Mouse (Mus musculus) CH12.LX (cell line): ENCODE data around the gene Pgpep1l. TPM values are rescaled to one million over a fixed set of nuclear protein-coding genes. Genes with fewer than 3 reads are reported as not detected.
A peak's percentile ranks its signal among the peaks of the same experiment; 100 is the strongest.

Experiments used
- DNase-seq: peaks from one replicate; pipeline ENCODE4 v3.0.0-alpha.2; 2013; ENCODE audit errors: extremely low read depth
- H3K27ac ChIP-seq: 2 replicates; pipeline ENCODE4 v1.5.1; 2012; ENCODE audit warnings: low read depth, mild to moderate bottlenecking, control low read depth, moderate library complexity; ENCODE audit not compliant: insufficient read depth
- H3K27me3 ChIP-seq: replicated peaks from 2 replicates; pipeline ENCODE3; 2012; ENCODE audit warnings: inconsistent platforms
- H3K36me3 ChIP-seq, 2 experiments: replicated peaks in 1 of 2; 2 replicates each; pipeline versions ENCODE3 to v1.6.1; 2012; ENCODE audit warnings: inconsistent platforms in 1 of 2, low read length in 1 of 2, mild to moderate bottlenecking in 1 of 2, mixed read lengths in 1 of 2, moderate library complexity in 1 of 2; ENCODE audit not compliant: control insufficient read depth in 1 of 2, insufficient read depth in 1 of 2
- H3K4me1 ChIP-seq, 2 experiments: 2 replicates each; pipeline ENCODE4 v1.6.1; 2012; ENCODE audit warnings: inconsistent platforms in 1 of 2, moderate library complexity in 1 of 2; ENCODE audit not compliant: insufficient read depth in 2 of 2, control insufficient read depth in 1 of 2
- H3K4me2 ChIP-seq: 2 replicates; pipeline ENCODE4 v1.6.1; 2012; ENCODE audit warnings: low read depth, mild to moderate bottlenecking, control low read depth; ENCODE audit not compliant: poor library complexity, insufficient read depth, severe bottlenecking
- H3K4me3 ChIP-seq, 3 experiments: fragments of 150-350 bp in 1 of 3; sonication (generic) in 1 of 3; replicated peaks in 1 of 3; 2 replicates each; pipeline versions ENCODE3 to v1.5.1; 2011 to 2012; ENCODE audit warnings: low read depth in 2 of 3, low read length in 2 of 3, mild to moderate bottlenecking in 2 of 3, moderate library complexity in 2 of 3, control low read depth in 1 of 3, improper control_type of control experiment in 1 of 3, inconsistent platforms in 1 of 3, mixed read lengths in 1 of 3; ENCODE audit not compliant: poor library complexity in 1 of 3
- H3K79me2 ChIP-seq: replicated peaks from 2 replicates; pipeline ENCODE4 v1.6.1; 2012; ENCODE audit warnings: mild to moderate bottlenecking, moderate library complexity; ENCODE audit not compliant: control insufficient read depth, poor library complexity, insufficient read depth, severe bottlenecking; ENCODE audit errors: extremely low read depth
- H3K9ac ChIP-seq: 2 replicates; pipeline ENCODE4 v1.6.1; 2012; ENCODE audit warnings: low read depth, mild to moderate bottlenecking, control low read depth, moderate library complexity; ENCODE audit not compliant: insufficient read depth
- H3K9me3 ChIP-seq: replicated peaks from 2 replicates; pipeline ENCODE3; 2012; ENCODE audit warnings: low read length, inconsistent platforms, mixed read lengths
- BHLHE40 ChIP-seq: IDR thresholded peaks from 2 replicates; pipeline ENCODE4 v1.6.1; 2011; ENCODE audit warnings: mild to moderate bottlenecking, low read depth, low read length, improper control_type of control experiment
- CHD1 ChIP-seq: IDR thresholded peaks from 2 replicates; pipeline ENCODE4 v1.6.1; 2012; ENCODE audit warnings: low read depth, low read length, improper control_type of control experiment, inconsistent platforms
- CHD2 ChIP-seq: IDR thresholded peaks from 2 replicates; pipeline ENCODE4 v1.6.1; 2011; ENCODE audit warnings: low read length, improper control_type of control experiment
- CTCF ChIP-seq, 2 experiments: IDR thresholded peaks in 1 of 2; conservative IDR thresholded peaks in 1 of 2; 2 replicates each; pipeline ENCODE4 v1.5.1; 2011 to 2012; ENCODE audit warnings: low read depth in 2 of 2, low read length in 2 of 2, improper control_type of control experiment in 1 of 2, inconsistent platforms in 1 of 2, mild to moderate bottlenecking in 1 of 2, moderate library complexity in 1 of 2
- E2F4 ChIP-seq: IDR thresholded peaks from 2 replicates; pipeline ENCODE4 v1.6.1; 2011; ENCODE audit warnings: low read depth, low read length, improper control_type of control experiment; ENCODE audit not compliant: insufficient replicate concordance
- ELF1 ChIP-seq: IDR thresholded peaks from 2 replicates; pipeline ENCODE4 v1.6.1; 2014; ENCODE audit warnings: low read depth, mild to moderate bottlenecking, inconsistent platforms, low read length, improper control_type of control experiment
- ETS1 ChIP-seq: conservative IDR thresholded peaks from 2 replicates; pipeline ENCODE4 v1.6.1; 2012; ENCODE audit warnings: low read depth, mild to moderate bottlenecking, inconsistent platforms, low read length, improper control_type of control experiment, moderate library complexity
- GABPA ChIP-seq: IDR thresholded peaks from 2 replicates; pipeline ENCODE4 v1.6.1; 2012; ENCODE audit warnings: low read depth, low read length, improper control_type of control experiment, inconsistent platforms; ENCODE audit not compliant: insufficient replicate concordance
- HCFC1 ChIP-seq: IDR thresholded peaks from 2 replicates; pipeline ENCODE4 v1.6.1; 2012; ENCODE audit warnings: low read depth, mild to moderate bottlenecking, inconsistent platforms, low read length, improper control_type of control experiment
- IRF4 ChIP-seq: IDR thresholded peaks from 2 replicates; pipeline ENCODE4 v1.6.1; 2014; ENCODE audit warnings: low read depth, mild to moderate bottlenecking, inconsistent platforms, low read length, improper control_type of control experiment
- JUN ChIP-seq: IDR thresholded peaks from 2 replicates; pipeline ENCODE4 v1.6.1; 2011; ENCODE audit warnings: low read depth, mild to moderate bottlenecking, low read length, improper control_type of control experiment, moderate library complexity; ENCODE audit not compliant: insufficient read depth
- JUND ChIP-seq: conservative IDR thresholded peaks from 2 replicates; pipeline ENCODE4 v1.6.1; 2011; ENCODE audit warnings: low read depth, low read length, improper control_type of control experiment
- KAT2A ChIP-seq: IDR thresholded peaks from 2 replicates; pipeline ENCODE4 v1.6.1; 2012; ENCODE audit warnings: low read length, improper control_type of control experiment, inconsistent platforms; ENCODE audit not compliant: insufficient replicate concordance
- MAFK ChIP-seq: IDR thresholded peaks from 2 replicates; pipeline ENCODE4 v1.6.1; 2011; ENCODE audit warnings: low read length, improper control_type of control experiment; ENCODE audit not compliant: insufficient replicate concordance
- MAX ChIP-seq: IDR thresholded peaks from 2 replicates; pipeline ENCODE4 v1.6.1; 2011; ENCODE audit warnings: low read length, improper control_type of control experiment
- MAZ ChIP-seq: IDR thresholded peaks from 2 replicates; pipeline ENCODE4 v1.6.1; 2012; ENCODE audit warnings: low read depth, mild to moderate bottlenecking, inconsistent platforms, low read length, improper control_type of control experiment, moderate library complexity
- MEF2A ChIP-seq: IDR thresholded peaks from 2 replicates; pipeline ENCODE4 v1.6.1; 2014; ENCODE audit warnings: low read depth, mild to moderate bottlenecking, inconsistent platforms, low read length, improper control_type of control experiment, borderline replicate concordance
- MXI1 ChIP-seq: IDR thresholded peaks from 2 replicates; pipeline ENCODE4 v1.6.1; 2011; ENCODE audit warnings: mild to moderate bottlenecking, low read depth, low read length, improper control_type of control experiment
- MYC ChIP-seq: IDR thresholded peaks from 2 replicates; pipeline ENCODE4 v1.6.1; 2011; ENCODE audit warnings: low read depth, mild to moderate bottlenecking, improper control_type of control experiment, low read length
- NRF1 ChIP-seq: IDR thresholded peaks from 2 replicates; pipeline ENCODE4 v1.6.1; 2014; ENCODE audit warnings: low read depth, mild to moderate bottlenecking, inconsistent platforms, low read length, improper control_type of control experiment, moderate library complexity
- PAX5 ChIP-seq: IDR thresholded peaks from 2 replicates; pipeline ENCODE4 v1.6.1; 2012; ENCODE audit warnings: low read length, inconsistent platforms, mixed read lengths
- POLR2A ChIP-seq: IDR thresholded peaks from 2 replicates; pipeline ENCODE4 v1.6.1; 2011; ENCODE audit warnings: low read depth, mild to moderate bottlenecking, improper control_type of control experiment, low read length
- POLR2AphosphoS2 ChIP-seq: IDR thresholded peaks from 2 replicates; pipeline ENCODE4 v1.6.1; 2011; ENCODE audit warnings: low read depth, low read length, improper control_type of control experiment
- RAD21 ChIP-seq: IDR thresholded peaks from 2 replicates; pipeline ENCODE4 v1.6.1; 2011; ENCODE audit warnings: low read depth, mild to moderate bottlenecking, low read length, improper control_type of control experiment, moderate library complexity
- RCOR1 ChIP-seq: conservative IDR thresholded peaks from 2 replicates; pipeline ENCODE4 v1.6.1; 2012; ENCODE audit warnings: low read depth, mild to moderate bottlenecking, inconsistent platforms, low read length, improper control_type of control experiment
- SIN3A ChIP-seq: IDR thresholded peaks from 2 replicates; pipeline ENCODE4 v1.6.1; 2012; ENCODE audit warnings: low read length, improper control_type of control experiment, inconsistent platforms
- SMC3 ChIP-seq: IDR thresholded peaks from 2 replicates; pipeline ENCODE4 v1.6.1; 2011; ENCODE audit warnings: low read depth, low read length, improper control_type of control experiment
- TBP ChIP-seq: conservative IDR thresholded peaks from 2 replicates; pipeline ENCODE4 v1.6.1; 2011; ENCODE audit warnings: low read depth, low read length, improper control_type of control experiment
- TCF12 ChIP-seq: IDR thresholded peaks from 2 replicates; pipeline ENCODE4 v1.6.1; 2014; ENCODE audit warnings: low read depth, mild to moderate bottlenecking, inconsistent platforms, low read length, improper control_type of control experiment
- UBTF ChIP-seq: IDR thresholded peaks from 2 replicates; pipeline ENCODE4 v1.6.1; 2012; ENCODE audit warnings: low read depth, mild to moderate bottlenecking, inconsistent platforms, low read length, improper control_type of control experiment, moderate library complexity
- USF1 ChIP-seq: IDR thresholded peaks from 2 replicates; pipeline ENCODE4 v1.6.1; 2014; ENCODE audit warnings: low read depth, mild to moderate bottlenecking, inconsistent platforms, low read length, improper control_type of control experiment
- USF2 ChIP-seq: conservative IDR thresholded peaks from 2 replicates; pipeline ENCODE4 v1.6.1; 2011; ENCODE audit warnings: low read depth, low read length, improper control_type of control experiment
- ZC3H11A ChIP-seq: IDR thresholded peaks from 2 replicates; pipeline ENCODE4 v1.6.1; 2012; ENCODE audit warnings: low read depth, mild to moderate bottlenecking, inconsistent platforms, low read length, improper control_type of control experiment
- ZKSCAN1 ChIP-seq: IDR thresholded peaks from 2 replicates; pipeline ENCODE4 v1.6.1; 2012; ENCODE audit warnings: low read depth, inconsistent platforms, low read length, improper control_type of control experiment, borderline replicate concordance
- ZMIZ1 ChIP-seq: IDR thresholded peaks from 2 replicates; pipeline ENCODE4 v1.6.1; 2012; ENCODE audit warnings: low read depth, mild to moderate bottlenecking, inconsistent platforms, low read length, improper control_type of control experiment
- dilution Hi-C: fragments of 300-500 bp; cut with MboI; formaldehyde crosslinking; loops from 2 replicates; pipeline ENCODE4 v1.14.3; 2020; ENCODE audit warnings: low sequenced_read_pairs; ENCODE audit not compliant: extremely low pct_unique_long_range_greater_than_20kb, extremely low pct_ligation_motif_present
- in situ Hi-C: fragments of 300-500 bp; cut with MboI; formaldehyde crosslinking; loops from 3 replicates; pipeline ENCODE4 v1.14.3; 2019; ENCODE audit warnings: low sequenced_read_pairs, low pct_ligation_motif_present, low pct_unique_long_range_greater_than_20kb, mixed read lengths
- polyA plus RNA-seq: library from polyadenylated mRNA; unstranded; fragments of >175 nt; gene quantifications from 2 replicates; pipeline ENCODE4 v1.2.1, GENCODE M21; 2012; ENCODE audit warnings: low read depth; ENCODE audit not compliant: insufficient read length
- total RNA-seq, 2 experiments: library from RNA; depleted of rRNA; stranded (reverse); fragments of 300-350 nt in 1 of 2; fragments of >200 nt in 1 of 2; gene quantifications; 2 replicates each; pipeline ENCODE4 v1.2.3; 2012 to 2014

Pgpep1l gene
- total and polyA plus RNA-seq, 3 experiments = not detected

DNA sequence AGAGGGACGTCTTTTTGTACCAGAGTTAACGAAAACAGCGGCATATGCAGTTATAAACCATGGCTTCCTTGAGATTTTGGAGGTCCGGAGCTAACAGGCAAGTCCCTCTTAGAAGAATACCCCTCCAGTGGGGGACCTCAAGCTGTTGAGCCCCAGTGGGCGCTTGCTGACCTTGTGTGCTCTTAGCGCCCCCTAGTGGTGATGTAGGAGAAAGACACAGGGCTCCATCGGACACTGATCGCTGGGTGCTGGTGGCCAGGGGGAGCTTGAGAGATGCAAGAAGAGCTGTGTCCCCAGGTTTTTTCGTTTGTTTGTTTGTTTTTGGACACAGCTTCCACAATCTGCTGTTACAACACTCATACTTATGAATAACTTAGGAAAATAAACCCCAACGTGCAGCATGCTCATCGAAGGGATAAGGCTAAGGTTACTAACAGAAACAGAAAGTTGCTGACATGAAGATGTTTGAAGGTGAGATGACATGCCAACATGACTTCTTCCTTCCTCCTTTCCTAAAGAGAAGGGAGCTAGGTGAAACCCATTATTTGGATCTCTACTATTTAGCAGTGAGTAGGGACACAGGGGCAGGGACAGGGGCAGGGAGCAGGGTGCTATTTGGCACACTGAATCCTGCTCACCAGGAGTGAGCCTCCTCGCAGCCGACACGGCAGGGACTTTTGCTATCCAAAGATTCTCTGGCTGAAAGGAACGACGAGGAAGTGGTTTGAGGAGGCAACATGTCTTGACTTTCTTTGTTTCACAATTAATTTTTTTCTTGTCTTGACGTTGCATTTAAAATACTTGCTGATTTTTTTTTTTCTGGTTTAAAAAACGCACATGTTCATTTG lies 38.8 kb upstream of the Pgpep1l start (continued):
- TF ChIP-seq MYC (no peak), USF1 (no peak), ZC3H11A (peak; percentile 41; the same call in 1 of the 2 replicates), ELF1 (no peak), USF2 (no peak), E2F4 (no peak)

- in situ Hi-C loops = loop anchor here (10.0 to 25.0 kb wide), 2 partner anchors 166 to 489 kb away; no protein-coding TSS in a partner anchor
- TF ChIP-seq IRF4 (peak; percentile 58; the same call in 1 of the 2 replicates), CHD2 (peak; percentile 52; the same call in 1 of the 2 replicates), ZKSCAN1 (no peak), HCFC1 (peak; percentile 68), GABPA (no peak), ZMIZ1 (no peak), POLR2AphosphoS2 (no peak; the same call in 1 of the 2 replicates), KAT2A (no peak), JUN (no peak), CTCF (conservative IDR thresholded peaks at IDR 0.05 in 1 of 2, IDR thresholded peaks at IDR 0.05 in 1 of 2; ENCODE audit: low read depth in 2 of 2, low read length in 2 of 2) (no peak), UBTF (no peak), JUND (no peak), ELF1 (peak; percentile 81), MAZ (no peak), BHLHE40 (no peak), CHD1 (no peak), ETS1 (no peak), MAX (no peak), MYC (0 out of 2 replicates have a peak, but pooled peaks have one; percentile 17), TBP (peak; percentile 80), PAX5 (no peak), ZC3H11A (no peak), TCF12 (0 out of 2 replicates have a peak, but pooled peaks have one; percentile 46), MAFK (no peak), RCOR1 (no peak), USF2 (no peak), E2F4 (no peak), POLR2A (peak; percentile 75), MXI1 (no peak), NRF1 (no peak), RAD21 (no peak), USF1 (no peak), MEF2A (no peak), SIN3A (no peak), SMC3 (no peak)
These were observed 37.1 kb upstream of the Pgpep1l start for GRCm38 (mm10) chr7:68301160-68301559.

More at GRCm38 (mm10) chr7:68301160-68301559, 37.1 kb upstream of the Pgpep1l start:
- DNase-seq = peak; percentile 88
- peaks cover 4% of the 10 kb centered on the region for H3K9me3 ChIP-seq
- peaks cover 4 to 54% of the 10 kb centered on the region in 2 experiments; a peak in 3 of 4 replicates for H3K4me1 ChIP-seq
- H3K4me2 ChIP-seq = peak overlapping the region; percentile 77
- dilution Hi-C loops = no loop called here
- H3K36me3 ChIP-seq = peaks cover 23 to 73% of the 10 kb centered on the region in 2 experiments
- H3K9ac ChIP-seq = peak overlapping the region; percentile 72; the same call in 1 of the 2 replicates
- peaks cover 36% of the 10 kb centered on the region for H3K79me2 ChIP-seq
- peak overlapping the region; percentile 58 to 59 (median 58) for H3K4me3 ChIP-seq
- no peaks in the 10 kb centered on the region for H3K27me3 ChIP-seq
- H3K27ac ChIP-seq = no peak overlapping the region
